In the genomic region with DNA sequence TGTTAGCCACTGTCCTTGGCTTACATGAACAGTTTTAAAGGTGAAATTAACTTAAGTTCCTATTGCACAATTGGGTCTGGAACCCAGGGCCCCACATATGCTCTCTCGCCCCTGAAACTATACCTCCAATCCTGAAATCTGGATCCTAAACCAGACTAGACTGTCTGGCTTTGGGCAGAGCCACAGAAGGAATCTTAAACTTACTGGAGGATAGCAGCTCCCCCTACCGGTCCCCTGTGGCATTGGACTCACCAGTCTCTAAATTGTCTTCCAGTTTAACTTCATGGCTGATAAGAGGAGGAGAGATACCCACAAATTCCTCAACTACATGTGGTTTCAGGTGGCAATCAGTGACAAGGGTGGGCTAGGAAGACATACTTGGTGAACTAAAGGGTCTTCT, we compare ENCODE assay signal across 9 mouse cellular contexts. TPM values are rescaled to one million over a fixed set of nuclear protein-coding genes. Genes with fewer than 3 reads are reported as not detected.
DNase-seq lines count a peak whose midpoint lies in the region.
"Had no signal": no experiment of that assay in that cellular context is flagged by ENCODE, and none has a peak within 500 bp of the region (broad histone marks: within the 10 kb centered on the region; RNA-seq: fewer than 3 reads in every experiment).

No protein-coding gene starts in this region.

- H3K9me3 ChIP-seq in embryonic facial prominence, embryonic 10.5 days: no peaks in the 10 kb centered on the region
- H3K9me3 ChIP-seq: heart, embryonic 13.5 days; neural tube, embryonic 12.5 days had no signal

- H3K4me1 ChIP-seq in embryonic facial prominence, embryonic 10.5 days: peaks cover 13% of the 10 kb centered on the region

- DNase-seq in urinary bladder, postnatal 14 days (ENCODE audit: low spot score): peak; percentile 66
- no peak for DNase-seq in urinary bladder, postnatal 10 days (ENCODE audit: low spot score)
- peak; percentile 80 for DNase-seq in adrenal gland, postnatal 14 days
- DNase-seq in embryonic facial prominence, embryonic 10.5 days (ENCODE audit: low spot score): peak; percentile 67
- DNase-seq in heart, postnatal 36 days: peak; percentile 63 to 75
- DNase-seq in left cerebral cortex, postnatal 36 days (ENCODE audit: low spot score in 2 of 2): peak; percentile 63 to 71
- DNase-seq in ovary, postnatal 36 days (ENCODE audit: low spot score): peak; percentile 60

- no peaks in the 10 kb centered on the region for H3K36me3 ChIP-seq in embryonic facial prominence, embryonic 10.5 days (replicated peaks)
- H3K36me3 ChIP-seq: heart, embryonic 13.5 days; neural tube, embryonic 12.5 days had no signal

- intact Hi-C loops in heart, postnatal 36 days (cut with DNase I): loop anchor here (1.0 kb wide), 1 partner anchor 51 kb away; no protein-coding TSS in a partner anchor
- intact Hi-C loops in left cerebral cortex, postnatal 36 days (cut with DNase I): loop anchor here (1.0 kb wide), 1 partner anchor 50 kb away; no protein-coding TSS in a partner anchor

- no peaks in the 10 kb centered on the region for H3K27me3 ChIP-seq in embryonic facial prominence, embryonic 10.5 days (replicated peaks; ENCODE audit: low read depth, poor library complexity, severe bottlenecking)
- H3K27me3 ChIP-seq: heart, embryonic 13.5 days; neural tube, embryonic 12.5 days had no signal

- no peak overlapping the region for H3K4me3 ChIP-seq in embryonic facial prominence, embryonic 10.5 days
- H3K4me3 ChIP-seq: heart, embryonic 13.5 days; neural tube, embryonic 12.5 days had no signal

- 31% methylated on average over 2 of the region's 2 CpGs for WGBS in embryonic facial prominence, embryonic 10.5 days

- no peak overlapping the region for H3K27ac ChIP-seq in embryonic facial prominence, embryonic 10.5 days (replicated peaks)
- H3K27ac ChIP-seq: heart, embryonic 13.5 days; neural tube, embryonic 12.5 days had no signal

RNA-seq across cellular contexts. Expression of a gene that starts 12.7 kb away (rescaled TPM):
- total RNA-seq in adrenal gland, postnatal 14 days (2021): not detected in 2 replicates
- 0.26 TPM in 1 of 2 replicates, not detected in the other for polyA plus RNA-seq in embryonic facial prominence, embryonic 10.5 days (2016; fragmentation: Nextera tagmentation; extraction: Ambion mirVana)
- not detected for total RNA-seq in heart, postnatal 36 days (2021)
- total RNA-seq in left cerebral cortex, postnatal 36 days (2021): not detected
